Mouse (Mus musculus) liver, embryonic 16.5 days (tissue): ENCODE data around the gene Hivep3. TPM values are rescaled to one million over a fixed set of nuclear protein-coding genes. Genes with fewer than 3 reads are reported as not detected.

Source experiments
- ATAC-seq: fragments of 200-750 bp; cut with Nextera tagmentation; 2 replicates; pipeline ENCODE4 v1.8.0; 2017; ENCODE audit warnings: low read depth, mild to moderate bottlenecking, moderate number of reproducible peaks, moderate library complexity
- H3K27ac ChIP-seq: fragments of 300-500 bp; sonication (generic); 2 replicates; pipeline ENCODE4 v1.5.1; 2014; ENCODE audit warnings: mild to moderate bottlenecking, low read length
- H3K27me3 ChIP-seq: fragments of 300-500 bp; sonication (generic); 2 replicates; pipeline ENCODE4 v1.6.1; 2014; ENCODE audit warnings: low read depth, low read length, mixed read lengths; ENCODE audit not compliant: control insufficient read depth, insufficient read depth
- H3K36me3 ChIP-seq: fragments of 300-500 bp; sonication (generic); 2 replicates; pipeline ENCODE4 v1.6.1; 2014; ENCODE audit warnings: mild to moderate bottlenecking; ENCODE audit not compliant: control insufficient read depth, insufficient read depth
- H3K4me1 ChIP-seq: fragments of 300-500 bp; sonication (generic); 2 replicates; pipeline ENCODE4 v1.6.1; 2014; ENCODE audit warnings: low read depth, low read length, mixed read lengths; ENCODE audit not compliant: control insufficient read depth
- H3K4me2 ChIP-seq: fragments of 300-500 bp; sonication (generic); 2 replicates; pipeline ENCODE4 v1.6.1; 2014; ENCODE audit warnings: low read depth, low read length, mixed read lengths
- H3K4me3 ChIP-seq: fragments of 300-500 bp; sonication (generic); 2 replicates; pipeline ENCODE4 v1.5.1; 2014; ENCODE audit warnings: low read depth, mild to moderate bottlenecking, low read length
- H3K9ac ChIP-seq: fragments of 300-500 bp; sonication (generic); 2 replicates; pipeline ENCODE4 v1.6.1; 2014; ENCODE audit warnings: low read depth, low read length
- H3K9me3 ChIP-seq: fragments of 300-500 bp; sonication (generic); replicated peaks from 2 replicates; pipeline ENCODE4 v1.6.1; 2016; ENCODE audit warnings: low read length; ENCODE audit not compliant: control insufficient read depth
- WGBS: fragments of 180-500 bp; shearing (Covaris S2); extraction: QIAGEN DNeasy Blood & Tissue Kit; methylation state at CpG from one replicate; pipeline ENCODE4 v1.1.7; 2014; ENCODE audit not compliant: insufficient replicate concordance; 5-methylcytosine and 5-hydroxymethylcytosine counted together
- polyA plus RNA-seq: library from polyadenylated mRNA; unstranded; fragments of >200 nt; fragmentation: Nextera tagmentation; extraction: Ambion mirVana; gene quantifications from 2 replicates; pipeline ENCODE4 v1.2.1, GENCODE M21; 2015

Hivep3 gene
- polyA plus RNA-seq, 1 experiment from 2014 or later: 2.1 TPM

- no peak for ATAC-seq
- Histone ChIP-seq H3K9ac (no peak overlapping the region), H3K4me2 (no peak overlapping the region), H3K36me3 (no peaks in the 10 kb centered on the region), H3K4me1 (no peaks in the 10 kb centered on the region), H3K4me3 (no peak overlapping the region), H3K9me3 (no peaks in the 10 kb centered on the region), H3K27me3 (no peaks in the 10 kb centered on the region), H3K27ac (no peak overlapping the region)
- 36% methylated on average over 3 of the region's 3 CpGs for whole genome bisulfite sequencing
Measured at GRCm38 (mm10) chr4:120022392-120022791, 288.8 kb downstream of the Hivep3 start.

GRCm38 (mm10) chr4:120023221-120023840, 289.7 kb downstream of the Hivep3 start:
- Histone ChIP-seq H3K27me3 (no peaks in the 10 kb centered on the region), H3K4me3 (no peak overlapping the region), H3K27ac (no peak overlapping the region), H3K4me2 (no peak overlapping the region), H3K9me3 (no peaks in the 10 kb centered on the region), H3K9ac (no peak overlapping the region), H3K36me3 (no peaks in the 10 kb centered on the region), H3K4me1 (no peaks in the 10 kb centered on the region)
- 58% methylated on average over 4 of the region's 4 CpGs for WGBS
- ATAC-seq: no peak

- H3K4me1 ChIP-seq: no peaks in the 10 kb centered on the region
- H3K9me3 ChIP-seq: no peaks in the 10 kb centered on the region
- H3K36me3 ChIP-seq: no peaks in the 10 kb centered on the region
- H3K27me3 ChIP-seq: no peaks in the 10 kb centered on the region
- WGBS: 53% methylated on average over 10 of the region's 10 CpGs
- H3K4me2 ChIP-seq: no peak overlapping the region
- ATAC-seq: no peak
- no peak overlapping the region for H3K27ac ChIP-seq
- H3K4me3 ChIP-seq: no peak overlapping the region
- no peak overlapping the region for H3K9ac ChIP-seq
Measured at GRCm38 (mm10) chr4:120024071-120024470, 290.5 kb downstream of the Hivep3 start.

GRCm38 (mm10) chr4:120027671-120028070, 294.1 kb downstream of the Hivep3 start:
- Histone ChIP-seq H3K9me3 (no peaks in the 10 kb centered on the region), H3K27me3 (peaks cover 12% of the 10 kb centered on the region), H3K9ac (no peak overlapping the region), H3K4me2 (no peak overlapping the region), H3K27ac (no peak overlapping the region), H3K36me3 (no peaks in the 10 kb centered on the region), H3K4me3 (no peak overlapping the region), H3K4me1 (no peaks in the 10 kb centered on the region)
- 48% methylated on average over 1 of the region's 1 CpGs for WGBS
- ATAC-seq: no peak

GRCm38 (mm10) chr4:120029937-120030336, 296.4 kb downstream of the Hivep3 start:
- Histone ChIP-seq H3K27me3 (peaks cover 28% of the 10 kb centered on the region), H3K36me3 (no peaks in the 10 kb centered on the region), H3K4me1 (no peaks in the 10 kb centered on the region), H3K4me2 (no peak overlapping the region), H3K9ac (no peak overlapping the region), H3K27ac (no peak overlapping the region), H3K4me3 (no peak overlapping the region), H3K9me3 (no peaks in the 10 kb centered on the region)
- 39% methylated on average over 1 of the region's 1 CpGs for WGBS
- ATAC-seq: no peak

- Histone ChIP-seq H3K9ac (no peak overlapping the region), H3K4me3 (peak overlapping the region; percentile 46), H3K4me1 (no peaks in the 10 kb centered on the region), H3K4me2 (peak overlapping the region; percentile 62), H3K27me3 (peaks cover 28% of the 10 kb centered on the region), H3K27ac (no peak overlapping the region), H3K9me3 (no peaks in the 10 kb centered on the region), H3K36me3 (no peaks in the 10 kb centered on the region)
- WGBS: under 1% methylated on average over 63 of the region's 70 CpGs
- peak; percentile 62 for ATAC-seq
Measured at GRCm38 (mm10) chr4:120032320-120032983, 298.9 kb downstream of the Hivep3 start.

- peak overlapping the region; percentile 46 for H3K4me3 ChIP-seq
- no peak for ATAC-seq
Measured at GRCm38 (mm10) chr4:120032984-120033355, 299.4 kb downstream of the Hivep3 start.

GRCm38 (mm10) chr4:120036294-120036693, 302.7 kb downstream of the Hivep3 start:
- no peak overlapping the region for H3K4me2 ChIP-seq
- H3K9me3 ChIP-seq: no peaks in the 10 kb centered on the region
- H3K4me1 ChIP-seq: no peaks in the 10 kb centered on the region
- H3K4me3 ChIP-seq: no peak overlapping the region
- 61% methylated on average over 4 of the region's 4 CpGs for WGBS
- no peaks in the 10 kb centered on the region for H3K36me3 ChIP-seq
- H3K9ac ChIP-seq: no peak overlapping the region
- ATAC-seq: no peak
- no peak overlapping the region for H3K27ac ChIP-seq
- peaks cover 24% of the 10 kb centered on the region for H3K27me3 ChIP-seq

More at GRCm38 (mm10) chr4:120032984-120033355, 299.4 kb downstream of the Hivep3 start:
- no peak overlapping the region for H3K27ac ChIP-seq
- peak overlapping the region; percentile 62 for H3K4me2 ChIP-seq
- H3K27me3 ChIP-seq: peaks cover 28% of the 10 kb centered on the region
- H3K9ac ChIP-seq: no peak overlapping the region
- H3K9me3 ChIP-seq: no peaks in the 10 kb centered on the region
- 1% methylated on average over 38 of the region's 38 CpGs for WGBS
- H3K36me3 ChIP-seq: no peaks in the 10 kb centered on the region
- H3K4me1 ChIP-seq: no peaks in the 10 kb centered on the region

- Histone ChIP-seq H3K4me2 (no peak overlapping the region), H3K9me3 (no peaks in the 10 kb centered on the region), H3K27ac (no peak overlapping the region), H3K4me1 (no peaks in the 10 kb centered on the region), H3K36me3 (no peaks in the 10 kb centered on the region), H3K4me3 (no peak overlapping the region), H3K9ac (no peak overlapping the region), H3K27me3 (peaks cover 22% of the 10 kb centered on the region)
- ATAC-seq: no peak
- WGBS: 27% methylated on average over 7 of the region's 7 CpGs
Measured at GRCm38 (mm10) chr4:120037007-120037406, 303.4 kb downstream of the Hivep3 start.
